Mouse (Mus musculus): ENCODE data around the gene Spock1.

DNA sequence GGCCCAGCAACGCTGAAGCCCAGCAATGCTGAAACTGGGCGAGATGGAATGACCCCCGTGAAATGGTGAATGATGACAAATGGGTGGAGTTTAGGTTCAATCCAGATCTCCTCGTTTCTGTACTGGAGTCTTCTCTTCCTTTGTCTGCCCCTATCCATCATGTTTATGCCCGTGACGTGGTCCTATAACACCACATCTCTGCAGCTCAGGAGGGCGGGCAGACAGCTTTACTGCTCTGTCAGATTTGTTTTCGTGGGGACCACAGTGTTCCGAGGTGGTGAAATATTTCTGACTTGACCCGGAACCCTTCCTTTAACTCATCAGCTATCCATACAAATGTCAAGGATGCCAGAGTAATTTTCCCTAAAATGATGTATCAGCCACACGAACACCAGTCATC lies 98.5 kb downstream of the Spock1 start:
- no peak for TF ChIP-seq GATA1 (IDR thresholded peaks at IDR 0.05; ENCODE audit: low read length)
- no peak for TF ChIP-seq TAL1 (IDR thresholded peaks at IDR 0.05; ENCODE audit: low read length)

Data from erythroblast, embryonic 14.5 days (primary cell).